Mouse (Mus musculus) mesoderm, embryonic 11.5 days (tissue): ENCODE data around the gene Smg1.

Source experiments
- DNase-seq: peaks from one replicate; pipeline ENCODE4 v3.0.0-alpha.2; 2012; ENCODE audit warnings: low read depth, low spot score

Smg1 gene

GRCm38 (mm10) chr7:118243453-118244385, at the start of gene Smg1:
TSS of gene Smg1 (minus strand) at chr7:118243670.
- peak; percentile 97 for DNase-seq

GRCm38 (mm10) chr7:118283186-118283585, 39.7 kb upstream of the Smg1 start:
- DNase-seq, result no peak

DNA sequence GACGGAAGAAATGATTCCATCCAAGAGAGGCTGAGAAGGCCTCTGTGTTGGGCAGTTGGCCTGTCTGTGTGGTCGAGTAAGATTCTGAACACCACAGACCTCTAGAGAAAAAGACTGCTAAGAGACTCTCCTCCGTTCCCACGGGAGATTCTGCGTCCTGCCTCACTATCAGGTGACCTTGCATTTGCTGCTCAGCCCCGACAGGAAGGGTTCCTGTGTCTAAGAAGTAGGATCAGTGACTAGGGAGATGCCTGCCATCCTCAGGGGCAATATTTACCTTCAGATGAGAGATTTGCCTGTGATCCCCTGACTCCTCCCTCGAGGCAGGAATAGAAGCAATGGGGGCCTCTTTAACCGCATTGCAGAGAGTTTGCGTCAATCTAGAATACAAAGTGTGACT, 39.1 kb upstream of the Smg1 start:
- DNase-seq, result no peak

DNA sequence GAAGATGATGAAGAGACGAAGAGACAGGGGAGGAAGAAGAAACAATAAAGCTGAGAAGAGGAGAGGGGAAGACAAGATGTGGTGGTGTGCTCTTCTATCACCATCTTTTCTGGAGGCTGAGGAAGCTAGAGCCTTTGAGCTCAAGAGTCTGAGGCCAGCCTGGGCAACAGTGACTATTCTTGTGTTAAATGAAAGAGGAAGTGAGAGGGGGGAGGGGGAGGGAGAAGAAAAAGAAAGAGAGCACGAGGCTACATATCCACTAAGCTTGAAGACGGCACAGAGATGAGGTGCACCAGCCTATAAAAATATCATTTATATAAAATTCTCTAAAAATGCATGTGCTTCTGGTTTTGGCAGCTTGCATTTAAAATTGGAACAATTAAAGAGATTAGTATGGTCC, 36.1 kb upstream of the Smg1 start:
- DNase-seq, result no peak

DNA sequence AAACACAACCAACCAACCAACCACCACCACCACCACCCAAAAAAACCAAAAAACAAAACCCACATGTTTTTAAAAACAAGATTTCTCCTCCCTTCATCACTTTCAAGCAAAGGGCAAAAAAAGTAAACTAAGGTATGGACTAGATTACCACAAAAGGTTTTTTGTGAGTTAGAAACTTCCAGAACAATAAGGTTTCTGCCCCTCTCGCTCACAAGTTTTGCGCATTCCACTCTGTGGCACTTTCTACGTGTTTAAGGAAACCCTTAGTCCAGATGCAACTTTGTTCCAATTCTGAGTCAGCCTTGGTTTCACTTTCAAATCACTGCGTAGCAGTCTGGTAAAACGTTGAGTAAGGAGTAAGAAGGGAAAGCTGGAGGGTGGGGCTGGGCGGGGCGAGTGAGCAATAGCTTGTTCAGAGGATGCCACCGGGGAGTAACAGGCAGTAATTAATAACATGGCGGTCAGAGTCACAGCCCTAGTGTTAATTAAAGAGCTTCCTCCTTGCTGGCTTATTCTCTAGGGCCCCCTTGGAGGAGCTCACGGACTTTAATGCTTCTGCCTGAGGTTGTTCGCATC, 34.0 kb upstream of the Smg1 start:
- no peak for DNase-seq

- no peak for DNase-seq
Observed at GRCm38 (mm10) chr7:118276684-118277334, 33.3 kb upstream of the Smg1 start.

GRCm38 (mm10) chr7:118275265-118275664, 31.8 kb upstream of the Smg1 start:
- no peak for DNase-seq

GRCm38 (mm10) chr7:118274851-118275250, 31.4 kb upstream of the Smg1 start:
- DNase-seq, result no peak

- DNase-seq, result no peak
Observed at GRCm38 (mm10) chr7:118274169-118274568, 30.7 kb upstream of the Smg1 start.

DNA sequence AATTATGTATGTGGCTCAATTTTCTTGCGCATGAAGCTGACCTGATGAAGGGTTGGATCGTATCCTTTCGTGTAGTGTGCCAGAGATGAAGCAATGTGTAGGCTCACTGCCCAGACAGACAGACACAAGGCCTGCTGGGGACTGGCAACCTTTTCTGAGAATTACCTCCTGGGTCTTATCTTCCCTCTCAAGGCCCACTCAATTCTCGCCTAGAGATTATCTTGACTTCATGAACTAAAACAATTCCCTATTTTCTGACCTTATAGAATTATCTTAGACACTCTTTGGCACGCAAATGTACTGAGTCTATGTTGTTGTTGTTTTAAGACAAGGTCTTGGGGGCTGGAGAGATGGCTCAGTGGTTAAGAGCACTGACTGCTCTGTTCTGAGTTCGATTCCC, 22.6 kb upstream of the Smg1 start:
- no peak for DNase-seq

- DNase-seq, result no peak
Observed at GRCm38 (mm10) chr7:118263606-118264005, 20.1 kb upstream of the Smg1 start.

GRCm38 (mm10) chr7:118262409-118262808, 18.9 kb upstream of the Smg1 start:
- DNase-seq, result no peak

GRCm38 (mm10) chr7:118259676-118260305, 16.3 kb upstream of the Smg1 start:
- no peak for DNase-seq

DNA sequence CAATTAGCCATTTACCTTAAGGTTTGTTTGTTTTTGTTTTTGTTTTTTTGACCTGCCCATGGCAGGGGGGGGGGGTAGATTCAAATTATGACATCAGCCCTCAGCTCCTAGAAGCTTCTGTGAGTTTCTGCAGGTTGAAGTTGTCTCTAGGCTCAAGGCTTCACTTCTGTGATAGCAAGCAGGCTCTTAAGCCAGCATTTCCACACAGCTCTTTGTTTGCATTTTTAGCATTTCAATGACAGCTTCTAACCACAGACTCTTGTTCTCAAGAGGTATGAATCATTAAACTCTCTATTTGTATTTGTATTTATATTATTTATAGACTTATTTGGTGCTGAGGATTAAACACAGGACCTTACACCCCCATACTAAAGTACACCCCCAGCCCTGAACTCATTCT, 15.0 kb upstream of the Smg1 start:
- no peak for DNase-seq

DNA sequence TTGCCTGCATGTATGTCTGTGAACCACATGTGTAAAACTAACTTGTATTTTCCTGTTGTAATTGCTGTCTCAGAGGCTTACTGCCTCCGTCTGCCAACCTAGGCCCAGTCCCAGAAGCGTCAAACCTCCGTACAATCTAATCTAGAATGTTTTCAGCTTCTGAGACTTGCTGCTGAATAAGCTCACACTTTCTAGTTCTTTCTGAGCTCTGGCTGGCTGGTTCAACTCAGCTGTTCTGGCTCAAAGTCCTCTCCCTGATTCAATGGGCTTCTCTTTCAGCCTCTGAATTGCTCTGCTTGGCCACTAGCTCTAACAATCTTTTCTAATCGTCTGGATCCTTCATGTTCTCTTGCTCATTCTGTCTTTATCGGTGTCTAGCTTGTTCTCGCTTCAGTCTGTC, 13.3 kb upstream of the Smg1 start:
- no peak for DNase-seq

DNA sequence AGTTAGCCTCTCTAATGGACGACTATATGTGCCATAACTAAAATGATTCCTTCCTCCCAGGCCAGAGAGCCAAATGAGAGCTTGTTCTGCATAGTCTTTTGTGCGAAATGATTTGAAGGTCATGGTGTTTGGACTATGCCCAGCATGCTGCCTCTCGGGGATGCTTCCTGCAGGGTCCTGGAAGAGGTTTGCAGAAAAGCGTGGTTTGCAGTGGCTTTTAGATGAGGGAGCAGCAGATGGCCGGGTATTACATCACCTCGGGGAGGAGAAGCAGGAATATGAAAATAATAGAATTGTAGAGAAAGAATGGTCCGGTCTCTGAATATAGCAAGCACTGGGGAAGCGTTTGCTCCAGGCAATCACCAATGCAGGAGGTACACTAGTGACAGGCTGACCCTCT, 11.0 kb upstream of the Smg1 start:
- DNase-seq, result peak; percentile 11

DNA sequence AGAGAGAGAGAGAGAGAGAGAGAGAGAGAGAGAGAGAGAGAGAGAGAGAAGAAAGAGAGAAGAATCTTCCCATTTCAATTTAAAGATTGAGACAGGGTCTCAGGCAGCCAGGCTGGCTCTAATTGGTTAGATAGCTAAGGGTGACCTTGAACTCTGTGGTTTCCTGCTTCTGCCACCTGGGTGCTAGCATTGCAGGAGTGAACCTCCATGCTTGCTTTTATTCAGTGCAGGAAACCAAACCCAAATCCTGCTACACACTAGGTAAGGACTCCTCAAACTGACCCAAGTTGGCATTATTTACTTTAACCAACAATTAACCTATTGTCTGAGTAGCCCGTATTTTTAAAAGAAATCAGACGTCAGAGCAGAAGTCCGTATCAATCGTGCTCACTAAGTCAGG, 10.5 kb upstream of the Smg1 start:
- no peak for DNase-seq

GRCm38 (mm10) chr7:118252979-118253378, 9.5 kb upstream of the Smg1 start:
- DNase-seq, result no peak

DNA sequence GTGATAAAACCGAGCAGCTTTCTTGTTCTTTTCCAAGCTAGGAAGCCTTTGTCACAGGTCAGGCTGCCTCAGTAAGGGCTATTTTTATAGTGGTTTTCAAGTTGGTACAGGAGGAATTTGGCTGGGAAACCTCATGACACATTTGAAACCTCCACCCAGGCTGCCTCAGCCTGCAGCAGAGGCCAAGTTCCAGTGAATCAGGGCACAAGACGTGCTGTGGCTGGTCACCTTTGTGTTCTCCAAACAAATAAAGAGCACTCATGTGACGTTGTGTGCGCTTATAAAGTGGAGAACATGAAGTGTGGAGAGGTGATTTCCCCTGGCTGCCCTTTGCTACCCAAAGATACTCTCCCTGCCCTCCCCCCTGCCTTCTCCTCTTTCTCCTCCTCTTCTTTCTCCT, 8.9 kb upstream of the Smg1 start:
- no peak for DNase-seq

DNA sequence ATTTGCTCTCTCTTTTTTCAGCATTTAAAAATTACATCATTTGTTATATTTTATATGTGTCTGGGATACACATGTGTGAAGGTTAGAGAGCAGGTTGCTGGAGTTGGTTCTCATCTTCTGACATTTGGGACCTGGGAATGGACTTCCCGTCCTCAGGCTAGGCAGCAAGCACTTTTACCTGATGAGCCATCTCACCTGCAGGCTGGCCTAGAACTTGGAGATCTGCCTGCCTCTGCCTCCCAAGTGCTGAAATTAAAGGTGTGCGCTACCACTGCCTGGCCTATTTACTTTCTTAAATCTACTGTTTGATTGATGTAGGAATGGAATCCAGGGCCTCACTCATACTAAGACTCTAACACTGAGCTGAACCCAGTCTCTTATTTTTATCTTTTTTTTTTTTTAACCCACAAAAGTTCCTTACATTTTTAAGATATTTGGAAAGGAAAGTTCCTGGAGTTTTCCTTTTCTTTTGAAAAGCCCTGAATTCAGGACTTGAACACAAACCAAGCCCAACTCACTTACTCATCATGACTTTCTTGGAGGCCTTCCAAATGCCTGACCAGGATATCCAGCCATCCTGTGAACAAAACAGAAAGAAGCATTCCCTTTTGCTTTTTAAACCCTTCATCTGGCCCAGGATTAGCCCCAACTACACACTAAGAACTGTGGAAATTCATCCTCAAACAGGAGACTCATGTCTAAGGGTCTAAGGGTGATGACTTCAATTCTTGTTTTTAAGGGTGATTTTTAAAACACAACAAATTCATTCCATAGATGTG, 8.1 kb upstream of the Smg1 start:
- DNase-seq, result no peak

DNA sequence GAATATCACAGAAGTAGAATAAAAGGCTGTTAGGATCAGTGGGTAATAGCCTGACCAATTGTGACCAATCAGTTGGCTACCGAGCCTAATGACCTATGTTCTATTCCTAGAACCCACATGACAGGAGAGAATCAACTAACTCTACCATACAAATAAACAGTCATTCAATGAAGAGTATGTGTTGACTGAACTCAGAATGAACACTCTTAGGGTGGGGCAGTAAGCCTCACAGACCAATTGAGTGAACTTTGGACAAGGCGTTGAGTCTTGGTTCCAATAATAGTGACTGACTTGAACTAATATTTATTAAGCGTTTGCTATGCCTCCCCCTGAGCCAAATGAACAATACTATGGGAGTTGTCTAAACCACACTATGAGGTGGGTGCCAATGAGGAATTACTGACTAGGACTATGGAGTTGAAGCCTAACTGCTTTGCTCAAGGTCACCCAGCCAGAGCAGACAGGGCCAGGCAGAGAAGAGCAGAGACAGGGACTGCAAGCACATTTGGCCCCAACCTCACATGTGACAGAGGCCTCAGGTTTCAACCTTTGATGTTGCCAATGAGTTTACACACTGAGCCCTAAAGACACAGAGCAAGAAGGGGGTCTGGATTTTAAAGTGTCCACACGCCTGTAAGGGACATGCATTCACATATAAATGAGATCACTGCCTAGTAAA, 7.2 kb upstream of the Smg1 start:
- no peak for DNase-seq
